Mouse (Mus musculus) gonadal fat pad, adult 2 months (tissue): ENCODE results near the gene Tdrd9. TPM values are rescaled to one million over a fixed set of nuclear protein-coding genes. Genes with fewer than 3 reads are reported as not detected.
"Not testable (repeated sequence)": the region's sequence is repeated elsewhere in the genome, so short reads cannot be mapped to it uniquely, and the experiment has no call there.

ENCODE experiments used
- DNase-seq: peaks from one replicate; pipeline ENCODE4 v3.0.0-alpha.2; 2012; ENCODE audit warnings: low read depth
- polyA plus RNA-seq: library from polyadenylated mRNA; depleted of rRNA; stranded (reverse); fragments of >200 nt; gene quantifications from 2 replicates; pipeline ENCODE4 v1.2.3, GENCODE M21; 2012; rRNA removed

The Tdrd9 gene
- polyA plus RNA-seq, result 0.04 and 0.16 TPM in 2 replicates

DNA sequence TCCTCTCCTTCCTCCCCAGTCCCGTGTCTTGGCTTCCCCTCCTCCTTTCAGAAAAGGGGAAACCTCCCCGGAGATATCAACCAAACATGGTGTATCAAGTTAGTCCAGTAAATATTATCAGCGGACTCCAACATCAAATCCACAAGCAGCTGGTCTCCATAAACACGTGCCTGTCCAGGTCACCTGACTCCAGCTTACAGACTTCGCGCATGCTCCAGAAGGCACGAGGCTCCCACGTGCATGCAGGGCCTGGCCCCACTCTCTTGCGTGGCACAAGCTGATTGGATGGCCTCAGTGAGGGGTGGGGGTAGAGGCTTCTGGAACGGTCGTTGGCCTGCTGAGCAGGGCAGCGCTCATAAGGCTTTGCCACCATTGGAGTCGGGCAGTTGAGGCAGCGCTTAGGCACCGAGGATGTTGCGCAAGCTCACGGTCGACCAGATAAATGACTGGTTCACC, at the start of gene Tdrd9:
Tdrd9 (plus strand) TSS at position 329 of the 456 bp plus-strand sequence.
- no peak for DNase-seq

DNA sequence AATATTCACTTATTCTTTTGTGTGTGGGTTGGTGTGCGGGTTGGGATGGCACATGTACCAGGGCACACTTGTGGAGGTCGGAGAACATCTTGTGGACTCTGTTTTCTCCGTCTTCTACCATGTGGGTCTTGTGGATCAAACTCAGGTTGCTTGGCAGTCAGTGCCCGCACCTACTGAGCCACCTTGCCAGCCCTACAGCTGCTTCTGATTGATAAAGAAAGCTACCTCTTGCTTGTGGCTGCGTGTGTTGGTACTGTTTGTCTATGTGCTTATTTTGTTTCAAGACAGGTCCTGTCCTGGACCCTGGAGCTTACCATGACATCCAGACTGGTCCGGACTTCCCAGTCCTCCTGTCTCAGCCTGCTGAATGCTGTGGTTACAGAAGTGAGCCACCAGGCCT, 48.2 kb upstream of the Tdrd9 start:
- no peak for DNase-seq

DNA sequence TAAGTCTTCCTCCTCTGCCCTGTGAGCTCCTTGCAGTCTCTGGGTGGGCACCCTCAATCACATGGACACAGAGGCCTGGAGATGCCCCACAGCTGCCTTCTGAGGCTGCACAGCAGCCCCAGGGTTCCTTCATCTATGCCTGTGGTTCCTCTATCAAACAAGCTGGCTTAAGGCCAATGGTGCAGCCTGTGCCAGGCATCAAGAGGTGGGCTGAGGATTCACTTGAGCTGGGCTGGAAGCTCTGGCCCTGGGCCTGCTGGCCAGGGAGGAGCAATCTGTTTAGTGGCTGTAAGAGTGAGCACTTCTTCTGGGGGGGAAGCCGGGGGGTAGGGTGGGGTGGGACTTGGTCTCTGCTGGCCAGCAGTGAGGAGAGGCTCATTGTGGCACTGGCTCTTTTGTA, 44.0 kb upstream of the Tdrd9 start:
- DNase-seq, result no peak

DNA sequence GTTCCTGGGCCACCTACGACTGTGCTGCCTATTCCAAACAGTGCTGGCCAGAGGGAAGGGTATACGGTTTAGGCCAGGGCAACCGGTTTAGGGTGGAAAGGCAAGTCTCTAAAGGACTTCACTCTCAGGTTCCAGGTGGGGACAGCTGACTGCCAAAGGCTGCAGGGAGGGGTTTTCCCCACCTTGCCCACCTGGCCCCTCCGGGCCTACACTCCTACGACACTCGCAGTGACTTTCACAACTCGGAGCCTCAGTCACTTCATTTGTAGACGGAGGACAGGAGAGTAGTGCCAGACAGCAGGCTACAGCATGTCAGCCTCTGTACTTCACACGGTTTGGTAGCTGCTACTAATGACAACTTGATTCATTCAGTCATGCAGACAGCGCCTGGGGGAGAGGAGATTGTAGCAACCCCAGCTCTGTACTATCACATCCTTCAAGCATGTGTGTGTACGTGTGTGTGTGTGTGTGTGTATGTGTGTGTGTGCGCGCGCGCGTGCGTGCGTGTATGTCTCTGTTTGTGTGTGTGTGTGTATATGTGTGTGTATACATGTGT, 42.9 kb upstream of the Tdrd9 start:
- DNase-seq, result peak; percentile 97

DNA sequence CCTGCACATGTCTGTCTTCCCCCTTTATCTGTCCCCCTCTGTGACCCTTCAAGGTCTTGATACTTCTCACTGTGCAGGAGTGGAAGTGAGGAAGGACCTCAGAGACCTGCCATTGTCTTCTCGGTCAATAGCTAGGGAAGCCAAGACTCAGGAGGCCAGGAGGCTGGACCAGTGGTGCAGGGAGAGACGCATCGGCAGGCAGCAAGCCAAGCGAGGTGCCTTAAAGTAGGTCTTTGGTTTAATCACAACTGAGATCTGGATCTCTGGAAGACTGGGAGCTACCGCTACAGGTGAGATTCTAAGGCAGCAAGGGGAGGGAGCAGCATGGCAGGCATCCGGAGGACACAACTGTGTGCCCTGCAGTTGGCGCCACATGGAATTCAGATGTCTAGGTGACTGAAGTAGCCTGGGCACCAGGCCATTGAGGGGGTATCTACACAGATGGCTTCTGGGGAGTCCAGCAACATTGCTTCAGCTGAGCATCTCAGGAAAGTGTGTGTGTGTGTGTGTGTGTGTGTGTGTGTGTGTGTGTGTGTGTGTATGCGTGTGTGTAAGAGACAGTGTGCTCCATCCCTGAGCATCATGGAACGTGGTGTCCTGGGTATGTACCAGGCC, 39.8 kb upstream of the Tdrd9 start:
- DNase-seq, result no peak

DNA sequence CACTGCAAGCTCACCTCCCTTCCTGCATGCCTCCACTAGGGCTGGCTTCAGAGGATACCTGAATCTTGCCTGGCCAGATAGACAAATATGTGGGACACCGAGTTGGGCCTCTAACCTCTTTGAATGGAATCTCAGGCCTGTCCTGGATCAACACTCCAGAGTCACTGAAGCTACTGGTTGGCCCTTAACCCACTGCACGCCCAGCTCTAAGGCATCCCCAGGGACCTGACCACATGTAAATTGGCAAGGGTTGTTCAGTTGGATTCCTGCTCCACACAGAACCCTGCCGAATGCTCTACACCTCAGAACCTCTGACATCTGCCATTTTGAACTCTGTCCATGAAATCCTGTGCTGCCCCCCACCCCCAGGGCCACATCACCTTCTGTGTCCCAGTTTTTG, 38.8 kb upstream of the Tdrd9 start:
- DNase-seq, result no peak

DNA sequence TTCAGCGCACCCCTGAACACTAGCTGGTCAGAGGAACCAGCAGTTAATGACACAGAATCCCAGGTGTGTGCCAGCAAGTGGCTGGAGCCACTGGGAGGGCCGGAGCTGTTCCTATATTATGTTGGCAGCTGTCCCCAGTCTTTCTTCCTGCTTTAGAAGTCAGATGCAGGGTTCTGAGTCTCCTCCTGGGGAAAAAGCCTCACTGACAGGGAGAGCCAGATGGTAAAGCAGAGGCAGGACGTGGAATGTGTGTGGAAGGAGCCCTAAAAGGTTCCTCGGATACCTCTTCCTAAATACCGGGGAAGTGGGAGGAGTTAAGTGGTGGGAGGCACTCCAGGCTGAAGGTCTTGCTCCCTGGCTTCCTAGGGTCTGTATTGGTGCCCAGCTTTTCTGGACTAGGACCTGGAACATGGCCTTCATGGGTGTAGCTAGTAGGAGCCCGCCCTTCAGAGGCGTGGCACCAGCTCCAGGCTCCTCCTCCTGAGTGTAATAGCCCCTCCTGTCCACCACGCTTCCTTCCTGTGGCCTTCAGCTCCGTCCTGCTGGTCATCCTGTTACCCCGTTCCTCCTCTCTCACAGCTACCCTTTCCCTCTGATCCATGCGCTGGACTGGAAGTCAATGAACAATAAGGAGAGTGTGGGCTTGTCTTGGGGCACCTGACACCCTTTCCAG, 38.2 kb upstream of the Tdrd9 start:
- DNase-seq, result no peak

DNA sequence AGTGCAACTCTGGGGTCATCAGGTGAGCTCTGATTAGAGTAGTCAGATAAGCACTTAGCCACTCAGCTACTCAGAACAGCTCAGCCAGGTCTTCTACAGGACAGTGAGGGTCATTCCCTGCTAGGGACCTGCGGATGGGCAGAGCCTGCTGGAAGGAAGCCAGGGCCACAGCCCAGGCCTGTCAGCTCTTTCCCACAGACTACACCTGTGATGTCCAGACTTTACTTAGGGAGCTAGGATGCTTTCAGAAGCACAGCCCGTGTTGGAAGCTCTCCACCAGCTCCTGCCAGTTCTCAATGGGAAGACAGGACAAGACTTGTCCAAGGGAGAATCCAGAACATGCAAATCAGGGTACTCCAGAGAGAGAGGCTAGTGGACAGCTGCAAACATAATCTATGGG, 37.4 kb upstream of the Tdrd9 start:
- DNase-seq, result no peak

DNA sequence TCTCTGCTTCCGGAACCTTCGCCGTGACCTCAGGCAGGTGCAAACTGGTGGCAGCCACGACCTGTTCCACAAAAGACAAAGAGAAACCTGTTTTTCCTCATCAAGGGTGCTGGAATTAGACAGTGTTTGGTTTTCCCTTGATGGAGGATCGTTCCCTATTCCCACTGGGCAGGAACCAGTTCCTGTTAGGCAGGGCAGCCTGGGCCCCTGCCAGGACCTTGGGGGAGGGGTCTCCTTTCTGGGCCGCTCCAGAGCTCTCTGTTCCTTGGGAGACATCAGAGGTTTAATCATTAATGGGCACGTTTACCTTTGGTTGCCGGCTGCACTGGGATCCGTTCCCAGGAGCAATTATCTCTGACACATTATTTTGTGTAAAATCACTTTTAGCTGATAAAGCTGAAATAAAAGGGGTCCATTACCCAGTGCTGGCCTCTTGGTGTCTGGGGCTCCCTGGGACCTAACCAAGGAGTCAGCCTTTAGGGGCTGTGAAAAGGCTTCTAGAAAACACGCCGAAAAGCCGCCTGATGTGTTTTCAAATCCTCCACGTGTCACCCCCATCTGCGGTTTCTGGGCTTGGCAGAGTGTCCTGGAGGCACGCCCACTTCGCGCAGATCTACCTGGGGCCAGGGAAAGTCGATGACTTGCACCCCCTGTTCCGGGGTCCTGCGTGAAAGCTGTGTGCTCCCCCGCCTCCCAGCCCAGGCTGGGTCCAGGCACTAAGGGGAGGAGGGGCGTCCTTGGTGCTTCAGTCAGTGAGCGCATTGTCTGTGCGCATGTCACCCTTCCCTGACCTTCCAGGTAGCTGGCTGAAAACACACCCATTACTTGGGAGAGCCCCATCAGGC, 34.4 kb upstream of the Tdrd9 start:
- no peak for DNase-seq

DNA sequence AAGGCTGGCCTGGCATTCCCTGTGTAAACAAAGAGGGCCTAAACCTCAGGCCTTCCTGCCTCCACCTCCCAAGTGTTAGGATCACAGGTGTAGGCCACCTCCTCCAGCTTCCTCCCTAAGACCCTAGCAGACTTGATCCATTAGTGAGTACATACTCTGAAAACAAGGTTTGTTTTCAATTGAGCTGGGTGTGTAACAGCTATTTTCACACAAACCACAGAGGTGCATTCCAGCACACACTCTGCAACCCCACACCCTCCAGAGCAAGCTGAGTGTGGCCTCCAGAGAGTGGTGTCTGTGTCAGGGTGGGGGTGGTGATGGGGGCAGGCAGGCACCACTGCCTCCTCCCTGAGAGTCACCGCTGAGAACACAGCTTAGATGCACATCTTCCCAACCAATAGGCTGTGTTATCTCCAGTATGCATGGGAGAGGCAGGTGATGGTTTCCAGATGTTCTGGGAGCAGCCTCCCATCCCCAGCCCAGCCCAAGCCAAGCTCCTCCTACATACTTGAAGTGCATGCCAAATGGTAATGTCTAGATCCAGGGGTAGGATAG, 32.7 kb upstream of the Tdrd9 start:
- no peak for DNase-seq

DNA sequence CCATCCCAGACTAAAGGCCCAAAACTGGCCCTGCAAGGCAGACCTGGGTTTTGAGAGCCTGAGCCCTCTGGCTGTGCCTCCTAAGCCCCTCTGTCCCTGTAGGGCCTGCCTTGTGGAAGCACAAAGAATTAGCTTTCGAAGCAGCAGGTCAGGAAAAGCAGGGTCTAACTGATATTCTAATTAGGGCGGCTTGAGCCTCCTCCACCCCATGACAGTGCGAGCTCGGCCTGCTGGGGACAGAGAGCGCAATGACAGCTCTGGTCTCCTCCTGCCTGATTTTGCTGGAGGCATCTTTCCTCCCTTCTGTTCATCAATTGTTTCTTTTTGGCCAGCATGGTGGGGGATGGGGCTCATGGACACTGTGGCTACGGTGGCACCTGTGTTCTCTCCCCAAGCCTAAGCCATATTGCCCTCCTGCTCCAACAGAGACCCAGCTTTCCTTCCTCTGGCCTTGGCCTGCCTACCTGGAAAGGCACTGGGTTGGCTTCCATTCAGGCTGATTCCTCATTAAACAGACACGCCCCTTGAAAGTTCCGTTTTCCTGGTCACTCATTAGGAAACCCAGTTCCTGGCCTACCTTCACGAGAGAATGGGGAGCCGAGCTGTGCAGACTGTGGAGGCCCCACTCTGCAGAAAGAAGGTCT, 27.8 kb upstream of the Tdrd9 start:
- no peak for DNase-seq

DNA sequence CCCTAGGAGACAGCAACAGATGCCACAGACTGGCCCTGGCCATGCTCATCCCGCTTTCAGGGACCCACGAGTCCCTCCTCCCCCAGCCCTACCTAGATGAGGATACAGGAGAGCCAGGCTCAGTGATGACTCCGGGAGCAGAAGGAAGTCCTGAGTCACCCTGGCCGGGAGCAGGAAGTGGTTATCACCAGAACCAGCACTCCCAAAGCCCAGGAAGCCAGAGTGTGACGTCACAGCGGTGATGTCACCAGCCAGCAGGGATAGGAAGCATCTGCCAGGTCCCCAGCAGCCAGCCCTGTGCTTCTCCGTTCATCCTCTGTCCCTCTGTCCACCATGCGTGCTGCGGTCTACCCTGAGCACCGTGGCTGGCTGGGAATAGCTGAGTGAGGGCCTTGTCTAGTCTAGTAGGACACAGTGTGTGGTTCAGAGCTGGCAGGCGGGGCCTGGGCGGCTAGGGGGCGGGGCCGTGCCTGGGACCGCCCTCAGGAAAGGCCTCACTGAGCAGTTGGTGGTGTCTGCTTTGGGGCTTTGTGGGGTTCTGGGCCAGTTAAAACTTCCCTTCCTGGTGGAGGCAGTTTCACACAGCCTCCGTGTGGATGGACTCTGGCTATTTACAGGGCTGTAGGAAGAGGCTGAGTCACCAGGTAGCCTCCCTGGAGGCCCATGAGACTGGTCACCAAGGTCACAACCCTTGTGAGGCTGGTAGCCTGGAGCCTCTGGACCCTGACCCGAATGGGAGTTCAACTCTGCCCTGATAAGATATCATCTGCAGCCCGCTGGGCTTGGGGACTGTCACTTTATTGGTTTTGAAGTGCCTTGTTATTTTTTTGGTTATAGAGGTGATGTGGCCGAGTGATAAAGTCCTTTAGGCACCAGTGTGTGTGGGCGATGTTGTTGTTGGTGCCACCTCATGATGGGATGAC, 27.0 kb upstream of the Tdrd9 start:
- DNase-seq, result not testable (repeated sequence)

DNA sequence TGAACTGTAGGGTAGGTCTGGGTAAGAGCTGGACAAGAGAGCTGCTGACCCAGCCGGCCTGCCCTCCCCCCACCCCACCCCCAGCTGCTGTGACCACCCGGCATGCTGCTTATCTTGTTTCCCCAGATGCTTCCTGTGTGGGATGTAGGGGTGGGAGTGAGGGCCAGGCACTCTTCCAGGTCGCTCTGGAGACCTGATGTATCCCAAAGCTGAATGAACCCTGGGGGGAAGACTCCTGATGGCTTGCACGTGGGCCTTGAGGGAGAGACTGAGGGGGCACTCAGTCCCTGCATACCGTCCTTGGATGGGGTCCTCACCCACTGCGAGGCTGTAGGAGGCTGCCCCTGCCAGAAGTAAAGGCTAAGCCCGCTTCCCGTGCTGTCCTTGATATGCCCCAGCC, 26.2 kb upstream of the Tdrd9 start:
- no peak for DNase-seq

DNA sequence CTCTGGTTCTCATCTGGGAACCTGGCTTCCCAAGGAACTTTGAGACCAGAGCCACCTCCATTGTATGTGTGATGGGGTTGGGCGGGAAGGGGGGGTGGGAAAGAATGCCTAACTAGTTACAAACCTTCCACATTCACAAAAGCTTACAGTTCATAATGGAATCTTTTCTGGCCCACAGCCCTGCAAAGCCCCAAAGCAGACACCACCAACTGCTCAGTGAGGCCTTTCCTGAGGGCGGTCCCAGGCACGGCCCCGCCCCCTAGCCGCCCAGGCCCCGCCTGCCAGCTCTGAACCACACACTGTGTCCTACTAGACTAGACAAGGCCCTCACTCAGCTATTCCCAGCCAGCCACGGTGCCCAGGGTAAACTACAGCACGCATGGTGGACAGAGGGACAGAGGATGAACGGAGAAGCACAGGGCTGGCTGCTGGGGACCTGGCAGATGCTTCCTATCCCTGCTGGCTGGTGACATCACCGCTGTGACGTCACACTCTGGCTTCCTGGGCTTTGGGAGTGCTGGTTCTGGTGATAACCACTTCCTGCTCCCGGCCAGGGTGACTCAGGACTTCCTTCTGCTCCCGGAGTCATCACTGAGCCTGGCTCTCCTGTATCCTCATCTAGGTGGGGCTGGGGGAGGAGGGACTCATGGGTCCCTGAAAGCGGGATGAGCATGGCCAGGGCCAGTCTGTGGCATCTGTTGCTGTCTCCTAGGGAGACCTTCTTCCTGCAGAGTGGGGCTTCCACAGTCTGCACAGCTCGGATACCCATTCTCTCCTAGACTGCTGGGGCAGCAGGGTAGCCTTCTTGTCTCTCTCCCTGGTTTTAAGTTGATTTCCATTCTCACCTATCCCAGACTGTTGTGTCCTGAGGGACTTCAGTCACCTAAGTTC, 25.3 kb upstream of the Tdrd9 start:
- not testable (repeated sequence) for DNase-seq

DNA sequence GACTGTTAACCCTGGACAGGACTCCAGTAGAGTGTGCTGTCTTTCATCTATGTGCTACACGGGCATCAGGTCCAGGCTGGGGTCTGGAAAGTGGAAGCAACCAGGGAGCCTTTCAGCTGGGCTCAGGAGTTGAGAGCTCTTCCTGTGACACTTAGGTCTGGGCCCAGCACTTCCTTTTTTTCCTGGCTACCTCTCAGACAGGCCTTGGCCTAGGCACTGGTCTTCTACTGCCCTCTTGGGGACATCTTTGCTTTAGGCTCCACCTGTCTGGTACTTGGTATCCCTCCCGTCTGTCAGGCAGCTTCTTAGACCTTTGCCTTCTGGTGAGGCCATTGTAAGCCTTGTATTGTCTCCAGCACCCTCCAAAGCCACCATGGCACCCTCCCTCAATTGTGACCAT, 24.6 kb upstream of the Tdrd9 start:
- no peak for DNase-seq

DNA sequence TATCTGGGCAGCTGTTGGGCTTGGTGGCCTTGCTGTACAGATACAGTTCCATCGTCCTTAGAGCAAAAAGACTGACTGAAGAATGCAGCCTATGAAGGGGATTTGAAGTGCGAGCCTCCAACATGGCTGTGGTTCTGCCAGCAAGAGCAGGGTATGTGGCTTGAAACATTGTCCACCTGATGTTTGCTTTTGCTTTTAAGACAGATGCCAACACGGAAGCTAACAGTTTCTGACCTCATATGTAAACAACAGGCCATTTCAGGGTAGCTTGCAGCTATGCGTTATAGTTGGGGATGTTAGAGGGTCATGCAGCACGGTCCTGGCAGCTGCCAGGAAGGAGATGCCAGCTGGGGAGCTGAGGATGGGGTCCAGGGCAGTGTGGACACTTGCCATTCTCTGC, 20.9 kb upstream of the Tdrd9 start:
- no peak for DNase-seq

DNA sequence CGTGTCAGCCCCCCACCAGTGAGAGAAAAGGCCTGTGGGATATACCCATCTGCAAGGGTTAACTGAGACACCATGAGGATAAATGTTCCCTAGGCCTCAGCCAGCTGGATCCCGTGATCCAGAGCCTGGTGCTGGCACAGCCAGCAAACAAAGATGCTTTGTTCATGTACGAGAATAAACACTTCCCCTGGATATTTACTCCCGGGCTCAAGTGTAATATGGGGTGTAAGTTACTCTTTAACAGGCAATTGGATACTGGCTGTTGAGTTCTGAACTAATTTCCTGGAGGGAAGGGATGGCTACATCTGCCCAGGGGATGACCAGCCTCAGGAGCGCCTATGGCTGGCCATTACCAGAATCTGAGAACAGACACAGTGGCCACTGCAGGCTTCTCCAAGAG, 19.7 kb upstream of the Tdrd9 start:
- DNase-seq, result no peak

DNA sequence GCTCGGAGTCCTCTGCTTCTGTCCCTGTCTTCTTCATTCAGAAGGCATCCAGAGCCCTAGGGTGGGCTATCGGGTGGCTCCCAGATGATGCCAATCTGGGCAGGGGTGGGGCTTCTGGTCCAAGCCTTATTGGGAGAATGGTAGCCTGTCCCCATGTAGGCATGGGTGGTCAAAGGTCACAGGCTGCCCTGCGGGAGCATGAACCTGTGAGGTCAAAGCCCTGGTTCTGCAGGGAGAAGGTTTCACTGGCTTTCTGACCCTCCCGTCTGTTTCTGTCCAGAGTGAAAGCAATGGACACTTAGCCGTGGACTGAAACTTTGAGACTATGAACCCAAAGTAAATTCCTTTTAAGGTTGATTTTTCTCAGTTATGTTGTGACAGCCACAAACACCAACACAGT, 15.2 kb upstream of the Tdrd9 start:
- DNase-seq, result no peak

DNA sequence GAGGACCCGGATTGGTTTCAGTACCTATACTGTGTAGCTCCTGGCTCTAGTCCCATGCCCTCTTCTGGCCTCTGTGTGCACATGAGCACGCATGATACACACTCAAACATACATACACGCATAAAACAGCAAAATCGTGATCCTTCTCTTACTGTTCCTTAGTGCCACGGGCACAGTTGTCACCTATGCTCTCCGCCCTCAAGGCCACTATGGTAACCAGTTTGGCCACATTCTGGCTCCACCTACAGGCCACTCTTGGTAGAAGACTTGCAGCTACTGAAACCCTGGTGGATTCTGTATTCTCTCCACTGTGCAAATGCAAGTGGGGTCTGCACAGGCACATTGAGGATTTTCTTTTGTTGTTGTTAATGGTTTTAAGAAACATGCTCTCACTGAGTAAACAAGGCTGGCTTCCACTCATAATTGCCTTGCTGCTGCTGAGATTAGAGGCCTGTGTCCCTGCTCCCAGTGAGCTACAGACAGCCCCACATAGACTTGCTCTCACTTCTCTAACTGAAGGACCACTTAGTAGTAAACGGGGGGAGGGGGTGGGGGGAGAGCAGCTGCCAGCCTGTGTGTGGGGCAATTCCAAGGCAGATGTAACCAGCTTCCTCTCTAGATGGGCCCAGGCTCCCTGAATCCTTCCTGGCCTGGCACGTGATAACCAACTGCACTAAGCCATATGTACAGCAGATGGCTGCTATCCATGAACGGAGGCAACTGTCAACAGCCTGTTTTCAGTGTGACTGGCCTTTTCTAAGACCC, 13.1 kb upstream of the Tdrd9 start:
- no peak for DNase-seq
